Mouse (Mus musculus): ENCODE results near the gene Tas1r2. TPM values are rescaled to one million over a fixed set of nuclear protein-coding genes. Genes with fewer than 3 reads are reported as not detected.

The Tas1r2 gene
- polyA plus RNA-seq, 1 experiment from 2014 or later: not detected

DNA sequence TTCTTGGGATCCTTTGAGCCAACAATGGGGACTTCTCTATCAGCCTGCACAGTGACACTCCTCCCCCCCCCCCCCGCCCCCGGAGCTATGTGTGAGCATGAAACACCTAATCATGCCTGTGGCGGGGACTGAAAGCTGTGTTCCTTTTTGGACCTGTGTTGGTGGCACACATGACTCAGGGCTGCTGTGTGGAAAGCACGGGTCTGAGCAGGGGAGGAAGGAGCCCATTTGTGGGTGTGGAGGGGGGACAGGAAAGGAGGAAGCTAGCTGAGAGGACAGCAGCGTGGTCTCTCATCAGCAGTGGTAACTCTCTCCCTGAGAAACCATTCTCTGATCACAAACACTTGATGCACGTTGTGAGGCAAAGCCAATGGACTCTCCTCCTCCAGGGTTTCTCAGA is 12.6 kb upstream of the Tas1r2 start:
- peaks cover 41% of the 10 kb centered on the region for H3K4me1 ChIP-seq (replicated peaks)
- H3K36me3 ChIP-seq: peaks cover 25% of the 10 kb centered on the region
- WGBS: 58% methylated on average over 6 of the region's 6 CpGs
- DNase-seq (ENCODE audit: low spot score): no peak
- H3K27me3 ChIP-seq (ENCODE audit: insufficient read depth, poor library complexity, severe bottlenecking): peaks cover 38% of the 10 kb centered on the region
- no peak overlapping the region for H3K4me3 ChIP-seq
- no peak overlapping the region for H3K27ac ChIP-seq
- H3K9me3 ChIP-seq: no peaks in the 10 kb centered on the region

- H3K27me3 ChIP-seq (ENCODE audit: insufficient read depth, poor library complexity, severe bottlenecking): peaks cover 38% of the 10 kb centered on the region
- peak; percentile 50 for DNase-seq (ENCODE audit: low spot score)
- peaks cover 26% of the 10 kb centered on the region for H3K36me3 ChIP-seq
- no peaks in the 10 kb centered on the region for H3K9me3 ChIP-seq
- peak overlapping the region; percentile 65 for H3K27ac ChIP-seq
- 2% methylated on average over 30 of the region's 30 CpGs for WGBS
- H3K4me1 ChIP-seq (replicated peaks): peaks cover 41% of the 10 kb centered on the region
- H3K4me3 ChIP-seq: peak overlapping the region; percentile 45
Measured at GRCm38 (mm10) chr4:139641829-139642425, 11.4 kb upstream of the Tas1r2 start.

GRCm38 (mm10) chr4:139643972-139644371 is 9.4 kb upstream of the Tas1r2 start:
- no peaks in the 10 kb centered on the region for H3K9me3 ChIP-seq
- no peak overlapping the region for H3K4me3 ChIP-seq

GRCm38 (mm10) chr4:139646916-139647315 is 6.4 kb upstream of the Tas1r2 start:
- no peak overlapping the region for H3K4me3 ChIP-seq
- peaks cover 29% of the 10 kb centered on the region for H3K36me3 ChIP-seq
- no peaks in the 10 kb centered on the region for H3K9me3 ChIP-seq
- peaks cover 25% of the 10 kb centered on the region for H3K4me1 ChIP-seq (replicated peaks)
- WGBS: 85% methylated on average over 7 of the region's 7 CpGs
- no peak overlapping the region for H3K27ac ChIP-seq
- H3K27me3 ChIP-seq (ENCODE audit: insufficient read depth, poor library complexity, severe bottlenecking): peaks cover 20% of the 10 kb centered on the region
- DNase-seq (ENCODE audit: low spot score): no peak

More at GRCm38 (mm10) chr4:139643972-139644371, 9.4 kb upstream of the Tas1r2 start:
- WGBS: 18% methylated on average over 9 of the region's 9 CpGs
- DNase-seq (ENCODE audit: low spot score): peak; percentile 86
- Histone ChIP-seq H3K36me3 (peaks cover 29% of the 10 kb centered on the region), H3K4me1 (replicated peaks) (peaks cover 41% of the 10 kb centered on the region), H3K27ac (no peak overlapping the region), H3K27me3 (ENCODE audit: insufficient read depth, poor library complexity, severe bottlenecking) (peaks cover 38% of the 10 kb centered on the region)

DNA sequence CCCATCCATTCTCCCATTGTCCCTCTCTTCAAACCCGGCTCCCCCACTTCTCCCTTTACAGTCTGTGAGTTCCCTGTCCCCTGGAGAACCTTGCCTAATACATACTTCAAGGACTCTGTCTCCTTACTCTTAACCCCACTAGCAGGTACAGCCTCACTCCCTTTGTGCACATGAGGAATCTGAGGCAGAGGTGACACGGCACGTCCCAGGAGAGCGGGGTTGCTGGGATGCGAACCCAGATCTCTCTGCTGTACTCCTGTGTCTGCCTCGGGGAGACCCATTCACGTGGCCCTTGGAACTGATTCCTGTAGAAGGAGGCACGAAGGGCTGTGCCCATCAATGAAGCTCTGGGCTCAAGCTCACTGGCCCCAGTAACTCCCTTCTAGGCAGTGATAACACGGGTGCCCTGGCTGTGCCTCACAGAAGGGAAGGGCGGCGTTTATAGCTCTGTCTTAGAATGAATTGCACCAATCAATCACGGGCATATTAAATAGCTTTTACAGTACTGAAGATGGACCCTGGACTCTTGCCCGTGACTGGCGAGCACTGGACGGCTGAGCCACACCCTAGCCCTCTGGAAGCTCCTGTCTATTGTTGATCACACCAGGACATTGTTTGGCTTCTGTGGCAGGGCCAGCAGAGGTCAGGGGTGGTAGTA is 3.1 kb upstream of the Tas1r2 start:
- Histone ChIP-seq H3K27ac (peak overlapping the region; percentile 36), H3K4me3 (no peak overlapping the region), H3K27me3 (ENCODE audit: insufficient read depth, poor library complexity, severe bottlenecking) (peaks cover 5% of the 10 kb centered on the region)

GRCm38 (mm10) chr4:139650907-139651306 is 2.4 kb upstream of the Tas1r2 start:
- DNase-seq (ENCODE audit: low spot score): no peak
- peaks cover 5% of the 10 kb centered on the region for H3K27me3 ChIP-seq (ENCODE audit: insufficient read depth, poor library complexity, severe bottlenecking)
- H3K4me1 ChIP-seq (replicated peaks): peaks cover 12% of the 10 kb centered on the region
- no peaks in the 10 kb centered on the region for H3K9me3 ChIP-seq
- 64% methylated on average over 11 of the region's 11 CpGs for WGBS
- peak overlapping the region; percentile 36 for H3K27ac ChIP-seq
- H3K36me3 ChIP-seq: peaks cover 18% of the 10 kb centered on the region
- no peak overlapping the region for H3K4me3 ChIP-seq

More for the DNA sequence above, 3.1 kb upstream of the Tas1r2 start:
- 82% methylated on average over 15 of the region's 15 CpGs for WGBS
- peaks cover 22% of the 10 kb centered on the region for H3K36me3 ChIP-seq
- peaks cover 12% of the 10 kb centered on the region for H3K4me1 ChIP-seq (replicated peaks)
- no peak for DNase-seq (ENCODE audit: low spot score)
- no peaks in the 10 kb centered on the region for H3K9me3 ChIP-seq

- H3K9me3 ChIP-seq: 0 out of 2 replicates have a peak, but pooled peaks cover 3% of the 10 kb centered on the region
- no peak for DNase-seq (ENCODE audit: low spot score)
- WGBS: 91% methylated on average over 14 of the region's 14 CpGs
- H3K36me3 ChIP-seq: no peaks in the 10 kb centered on the region
- no peak overlapping the region for H3K27ac ChIP-seq
- no peak overlapping the region for H3K4me3 ChIP-seq
- H3K4me1 ChIP-seq (replicated peaks): no peaks in the 10 kb centered on the region
- peaks cover 7% of the 10 kb centered on the region; the same call in 1 of the 2 replicates for H3K27me3 ChIP-seq (ENCODE audit: insufficient read depth, poor library complexity, severe bottlenecking)
Measured at GRCm38 (mm10) chr4:139661897-139662296, 8.6 kb downstream of the Tas1r2 start.

DNA sequence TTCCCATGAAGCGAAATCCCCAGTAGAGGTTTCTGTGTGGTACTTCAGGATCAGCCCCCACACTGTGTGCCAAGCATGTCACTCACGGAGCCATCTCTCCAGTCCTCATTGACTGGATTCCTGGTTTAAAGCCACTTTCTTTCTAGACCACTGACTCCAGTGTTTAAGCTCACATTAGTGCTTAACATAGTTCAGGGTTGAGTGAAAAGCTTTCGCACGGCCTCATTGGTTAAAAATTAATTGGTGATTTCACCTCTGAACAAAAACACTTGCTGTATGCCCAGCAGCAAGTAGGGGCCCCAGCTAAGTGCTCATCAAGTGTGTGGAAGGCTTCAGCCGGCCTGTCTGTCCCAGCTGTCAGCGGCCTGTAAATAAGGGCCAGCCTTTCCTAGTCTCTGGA is 14.3 kb downstream of the Tas1r2 start:
- peaks cover 7% of the 10 kb centered on the region; the same call in 1 of the 2 replicates for H3K27me3 ChIP-seq (ENCODE audit: insufficient read depth, poor library complexity, severe bottlenecking)
- 72% methylated on average over 6 of the region's 6 CpGs for WGBS
- no peak for DNase-seq (ENCODE audit: low spot score)

DNA sequence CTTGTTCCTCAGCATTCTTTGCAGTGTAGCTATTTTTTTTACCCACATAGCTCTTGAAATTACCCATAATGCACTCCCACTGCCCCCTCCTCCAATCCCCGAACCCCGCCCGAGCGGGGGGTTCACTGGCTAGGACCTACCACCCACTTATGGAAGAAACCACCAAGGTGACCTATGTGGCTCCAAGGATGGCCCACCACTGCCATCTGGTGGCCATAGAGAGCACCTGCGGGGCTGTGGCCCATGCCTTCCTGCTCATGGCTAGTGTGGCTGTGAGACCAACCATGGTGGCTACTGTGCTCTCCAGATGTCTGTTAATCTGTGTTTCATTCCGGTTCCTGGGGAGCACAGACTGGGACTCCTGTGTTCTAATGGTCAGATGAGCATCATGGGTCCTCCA is 16.5 kb downstream of the Tas1r2 start:
- 19% methylated on average over 6 of the region's 6 CpGs for WGBS
- Histone ChIP-seq H3K4me1 (replicated peaks) (no peaks in the 10 kb centered on the region), H3K36me3 (no peaks in the 10 kb centered on the region), H3K4me3 (no peak overlapping the region), H3K27me3 (ENCODE audit: insufficient read depth, poor library complexity, severe bottlenecking) (peaks cover 10% of the 10 kb centered on the region), H3K27ac (no peak overlapping the region), H3K9me3 (0 out of 2 replicates have a peak, but pooled peaks cover 2% of the 10 kb centered on the region)
- DNase-seq (ENCODE audit: low spot score): peak; percentile 70

More for the DNA sequence above, 14.3 kb downstream of the Tas1r2 start:
- no peak overlapping the region for H3K4me3 ChIP-seq
- H3K4me1 ChIP-seq (replicated peaks): no peaks in the 10 kb centered on the region
- H3K9me3 ChIP-seq: 0 out of 2 replicates have a peak, but pooled peaks cover 2% of the 10 kb centered on the region
- H3K36me3 ChIP-seq: no peaks in the 10 kb centered on the region
- no peak overlapping the region for H3K27ac ChIP-seq

DNA sequence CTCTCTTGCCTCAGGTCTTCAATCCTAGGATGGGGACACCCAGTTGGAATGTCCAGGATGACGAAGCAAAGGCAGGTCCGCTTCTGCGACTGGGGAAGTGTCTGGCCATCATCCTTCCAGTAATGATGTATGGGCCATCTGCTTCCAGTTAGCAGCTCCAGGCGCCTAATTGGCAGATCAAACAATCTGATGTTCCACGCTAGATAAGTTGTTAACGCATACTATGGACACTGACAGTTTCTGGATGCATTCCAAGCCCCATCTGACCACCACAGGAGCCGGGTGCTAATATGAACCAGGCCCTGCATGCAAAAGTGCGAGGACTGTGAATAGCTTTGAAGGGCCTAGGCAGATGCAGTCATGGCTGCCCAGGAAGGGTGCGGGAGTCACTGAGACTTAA is 22.4 kb downstream of the Tas1r2 start:
- no peaks in the 10 kb centered on the region for H3K36me3 ChIP-seq
- peak; percentile 15 for DNase-seq (ENCODE audit: low spot score)
- WGBS: 64% methylated on average over 9 of the region's 9 CpGs
- H3K27me3 ChIP-seq (ENCODE audit: insufficient read depth, poor library complexity, severe bottlenecking): peaks cover 10% of the 10 kb centered on the region
- H3K9me3 ChIP-seq: peaks cover 21% of the 10 kb centered on the region
- H3K27ac ChIP-seq: no peak overlapping the region
- H3K4me3 ChIP-seq: no peak overlapping the region
- H3K4me1 ChIP-seq (replicated peaks): peaks cover 10% of the 10 kb centered on the region

GRCm38 (mm10) chr4:139683728-139684638 is 30.6 kb downstream of the Tas1r2 start:
- peaks cover 13% of the 10 kb centered on the region; the same call in 1 of the 2 replicates for H3K27me3 ChIP-seq (ENCODE audit: insufficient read depth, poor library complexity, severe bottlenecking)
- no peak for DNase-seq (ENCODE audit: low spot score)
- H3K4me3 ChIP-seq: no peak overlapping the region
- WGBS: 80% methylated on average over 22 of the region's 22 CpGs
- H3K27ac ChIP-seq: no peak overlapping the region
- peaks cover 17% of the 10 kb centered on the region; the same call in 1 of the 2 replicates for H3K9me3 ChIP-seq
- H3K36me3 ChIP-seq: no peaks in the 10 kb centered on the region
- peaks cover 14% of the 10 kb centered on the region for H3K4me1 ChIP-seq (replicated peaks)

DNA sequence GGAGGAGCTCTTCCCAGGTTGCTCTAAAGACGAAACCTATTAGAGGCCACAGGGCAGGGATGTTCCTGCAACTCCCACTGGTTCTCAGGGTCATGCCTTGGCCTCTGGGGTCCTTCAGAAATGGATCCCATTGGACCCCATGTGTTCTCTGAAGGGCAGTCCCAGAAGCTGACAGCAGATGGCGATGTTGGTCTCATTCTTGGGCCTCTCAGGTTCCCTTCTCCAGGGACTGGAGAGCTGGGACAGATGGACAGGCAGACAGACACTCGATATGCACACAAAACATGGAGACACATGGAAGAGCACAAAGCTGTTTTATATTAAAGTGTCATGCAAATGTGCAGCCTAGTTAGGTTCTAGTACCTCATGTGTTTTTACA is 31.3 kb downstream of the Tas1r2 start:
- H3K27ac ChIP-seq: no peak overlapping the region
- H3K36me3 ChIP-seq: no peaks in the 10 kb centered on the region
- peaks cover 12% of the 10 kb centered on the region; the same call in 1 of the 2 replicates for H3K9me3 ChIP-seq
- WGBS: 13% methylated on average over 3 of the region's 3 CpGs
- DNase-seq (ENCODE audit: low spot score): peak; percentile 83
- H3K4me3 ChIP-seq: no peak overlapping the region
- H3K4me1 ChIP-seq (replicated peaks): peaks cover 15% of the 10 kb centered on the region
- peaks cover 13% of the 10 kb centered on the region; the same call in 1 of the 2 replicates for H3K27me3 ChIP-seq (ENCODE audit: insufficient read depth, poor library complexity, severe bottlenecking)

Measured in hindbrain, embryonic 10.5 days (tissue).